Mouse (Mus musculus) cortical plate, adult 2 months (tissue): ENCODE results near the gene Asb8. TPM values are rescaled to one million over a fixed set of nuclear protein-coding genes. Genes with fewer than 3 reads are reported as not detected.

ENCODE experiments used
- H3K27ac ChIP-seq: fragments of 200-500 bp; 2 replicates; pipeline ENCODE4 v1.5.1; 2012; ENCODE audit warnings: low read length, control low read depth, inconsistent platforms; ENCODE audit not compliant: insufficient read depth
- H3K4me1 ChIP-seq: fragments of 200-500 bp; 2 replicates; pipeline ENCODE4 v1.6.1; 2011; ENCODE audit warnings: low read length; ENCODE audit not compliant: control insufficient read depth, insufficient read depth
- H3K4me3 ChIP-seq: fragments of 200-500 bp; 2 replicates; pipeline ENCODE4 v1.5.1; 2011; ENCODE audit warnings: mild to moderate bottlenecking, low read length, control low read depth; ENCODE audit not compliant: insufficient read depth
- CTCF ChIP-seq: fragments of 200-500 bp; IDR thresholded peaks from 2 replicates; pipeline ENCODE4 v1.5.1; 2011; ENCODE audit warnings: mild to moderate bottlenecking, control low read depth, low read length; ENCODE audit not compliant: insufficient read depth; ENCODE audit errors: extremely low read depth
- POLR2A ChIP-seq: fragments of 200-500 bp; IDR thresholded peaks from 2 replicates; pipeline ENCODE4 v1.6.1; 2011; ENCODE audit warnings: mild to moderate bottlenecking, low read length, control low read depth; ENCODE audit not compliant: insufficient read depth; ENCODE audit errors: extremely low read depth
- polyA plus RNA-seq: library from polyadenylated mRNA; depleted of rRNA; stranded (reverse); fragments of >200 nt; gene quantifications from 2 replicates; pipeline ENCODE4 v1.2.3, GENCODE M21; 2012

Gene Asb8
- polyA plus RNA-seq, 1 experiment = 69.5 TPM

GRCm38 (mm10) chr15:98131451-98131850 is 34.0 kb downstream of the Asb8 start:
- Histone ChIP-seq H3K27ac (no peak overlapping the region), H3K4me1 (no peaks in the 10 kb centered on the region), H3K4me3 (no peak overlapping the region)
- TF ChIP-seq POLR2A (no peak), CTCF (no peak)

DNA sequence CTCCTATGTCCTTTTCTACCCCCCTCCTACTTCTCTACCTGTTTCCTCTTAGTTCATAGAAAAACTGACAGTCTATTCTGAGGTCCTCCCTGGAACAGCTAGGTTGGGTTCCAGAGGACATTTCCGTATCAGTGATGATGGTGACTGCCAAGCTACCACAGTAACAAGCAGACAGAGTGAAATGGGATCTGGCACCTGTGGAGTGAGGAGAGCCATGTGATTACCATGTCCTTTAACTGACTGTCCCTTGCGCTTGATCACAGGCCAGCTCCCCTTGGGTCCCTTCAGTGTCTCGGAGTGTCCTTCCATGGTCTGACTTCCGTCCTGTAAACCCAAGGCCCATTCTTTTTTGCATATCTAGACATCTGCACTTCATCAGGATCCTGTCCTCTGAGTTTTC is 34.4 kb downstream of the Asb8 start:
- no peak overlapping the region for H3K4me3 ChIP-seq
- H3K4me1 ChIP-seq = no peaks in the 10 kb centered on the region
- no peak overlapping the region for H3K27ac ChIP-seq
- TF ChIP-seq POLR2A (no peak), CTCF (no peak)

GRCm38 (mm10) chr15:98120831-98121230 is 44.6 kb downstream of the Asb8 start:
- TF ChIP-seq CTCF = no peak
- TF ChIP-seq POLR2A = no peak
- no peak overlapping the region for H3K4me3 ChIP-seq
- no peaks in the 10 kb centered on the region for H3K4me1 ChIP-seq
- H3K27ac ChIP-seq = no peak overlapping the region

- Histone ChIP-seq H3K4me3 (no peak overlapping the region), H3K27ac (no peak overlapping the region), H3K4me1 (no peaks in the 10 kb centered on the region)
- TF ChIP-seq POLR2A (no peak), CTCF (no peak)
Observed at GRCm38 (mm10) chr15:98119363-98119762, 46.1 kb downstream of the Asb8 start.

- no peak overlapping the region for H3K4me3 ChIP-seq
- no peak overlapping the region for H3K27ac ChIP-seq
- no peak for TF ChIP-seq CTCF
- TF ChIP-seq POLR2A = no peak
- 0 out of 2 replicates have a peak, but pooled peaks cover 2% of the 10 kb centered on the region for H3K4me1 ChIP-seq
Observed at GRCm38 (mm10) chr15:98116287-98116686, 49.1 kb downstream of the Asb8 start.

DNA sequence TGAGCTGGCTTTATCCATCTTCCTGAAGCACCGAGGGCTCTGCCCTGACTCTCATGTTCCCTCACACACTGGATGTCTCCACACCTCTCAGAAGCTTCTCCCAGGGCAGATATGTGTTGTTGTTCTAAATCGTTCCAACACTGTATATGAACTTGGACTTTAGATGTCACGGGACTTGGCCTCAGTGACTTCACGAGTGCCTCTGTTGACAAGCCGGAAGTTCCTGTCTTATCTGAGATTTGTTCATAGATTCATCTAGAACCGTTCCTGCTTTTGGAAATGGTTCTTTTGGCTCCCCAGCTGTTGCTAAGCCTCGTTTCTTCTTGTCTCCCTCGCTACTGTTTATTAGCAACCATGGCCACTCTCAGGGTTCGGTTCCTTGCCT is 49.7 kb downstream of the Asb8 start:
- H3K4me3 ChIP-seq = no peak overlapping the region
- no peak overlapping the region for H3K27ac ChIP-seq
- H3K4me1 ChIP-seq = peaks cover 4% of the 10 kb centered on the region; the same call in 1 of the 2 replicates
- TF ChIP-seq CTCF (no peak), POLR2A (no peak)

GRCm38 (mm10) chr15:98114852-98115778 is 50.3 kb downstream of the Asb8 start:
- TF ChIP-seq POLR2A = no peak
- no peak for TF ChIP-seq CTCF
- Histone ChIP-seq H3K4me1 (peaks cover 6% of the 10 kb centered on the region), H3K27ac (no peak overlapping the region), H3K4me3 (no peak overlapping the region)

DNA sequence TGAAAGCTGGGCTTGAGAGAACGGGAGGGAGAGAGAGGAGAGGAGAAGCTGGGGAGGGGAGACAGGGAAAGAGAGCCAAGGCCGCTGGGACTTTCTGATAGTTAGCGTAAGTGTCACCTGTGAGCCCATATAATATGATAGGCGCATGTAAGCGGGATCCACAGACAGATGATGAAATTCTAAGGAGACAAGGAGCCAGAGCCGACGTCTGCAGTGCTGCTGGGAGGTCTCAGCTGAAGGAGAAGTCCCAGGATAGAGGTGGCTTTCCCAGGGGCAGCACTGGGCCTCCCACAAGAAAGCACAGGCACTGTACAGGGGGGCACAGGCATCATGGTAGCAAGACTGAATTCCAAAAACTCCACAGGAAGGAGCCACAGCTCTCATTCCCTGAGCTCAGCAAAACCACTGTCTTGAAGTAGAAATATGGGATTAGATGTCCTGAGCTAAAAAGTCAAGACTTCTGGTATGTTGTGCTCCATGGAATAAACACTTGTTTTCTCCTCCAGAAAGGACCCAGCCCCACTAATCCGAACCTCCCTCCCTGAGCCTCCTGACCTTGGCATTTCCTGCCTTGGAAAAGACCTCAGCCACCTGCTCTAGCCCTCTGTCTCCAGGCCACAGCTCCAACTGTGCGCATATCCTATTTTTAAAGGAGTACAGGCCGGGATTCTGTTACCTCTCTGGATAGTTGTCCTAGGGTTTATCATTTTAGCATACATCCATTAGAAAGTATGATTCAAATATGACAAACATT is 51.1 kb downstream of the Asb8 start:
- H3K27ac ChIP-seq = no peak overlapping the region
- no peak for TF ChIP-seq POLR2A
- no peak for TF ChIP-seq CTCF
- peaks cover 10% of the 10 kb centered on the region for H3K4me1 ChIP-seq
- no peak overlapping the region for H3K4me3 ChIP-seq

- no peak overlapping the region for H3K27ac ChIP-seq
- no peak overlapping the region for H3K4me3 ChIP-seq
- H3K4me1 ChIP-seq = peaks cover 10% of the 10 kb centered on the region
- no peak for TF ChIP-seq POLR2A
- TF ChIP-seq CTCF = no peak
Observed at GRCm38 (mm10) chr15:98111791-98112190, 53.6 kb downstream of the Asb8 start.
